Mouse (Mus musculus) kidney, adult 11 months (tissue): ENCODE measurements around the gene Inava.
A peak's percentile ranks its signal among the peaks of the same experiment; 100 is the strongest.

Source experiments
- DNase-seq: peaks from one replicate; pipeline ENCODE4 v3.0.0; 2022

The Inava gene

GRCm38 (mm10) chr1:136233892-136234594 is at the start of gene Inava:
Inava (minus strand) TSS chr1:136234264.
- no peak for DNase-seq

- DNase-seq, result no peak
Observed at GRCm38 (mm10) chr1:136277366-136277765, 43.3 kb upstream of the Inava start.

DNA sequence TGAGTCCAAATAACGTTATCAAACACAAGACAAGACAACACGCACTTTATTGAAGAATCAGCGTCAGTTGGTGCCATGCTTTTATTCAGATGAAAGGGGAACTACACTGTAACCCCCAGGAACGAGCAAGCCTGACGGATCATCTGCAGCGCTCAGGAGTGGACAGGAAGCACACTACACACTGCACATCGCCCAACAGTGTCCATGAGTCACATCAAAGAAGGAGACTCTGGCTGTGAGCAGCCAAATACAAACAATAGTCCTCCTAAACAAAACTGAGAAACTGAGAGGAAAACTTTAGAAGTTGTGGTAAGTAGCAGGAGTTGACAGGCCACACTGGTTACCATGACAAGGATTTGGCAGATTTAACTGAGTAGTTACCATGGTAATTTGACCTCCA is 34.2 kb upstream of the Inava start:
- DNase-seq, result no peak

GRCm38 (mm10) chr1:136266127-136266526 is 32.1 kb upstream of the Inava start:
- DNase-seq, result no peak

GRCm38 (mm10) chr1:136263355-136263754 is 29.3 kb upstream of the Inava start:
- no peak for DNase-seq

DNA sequence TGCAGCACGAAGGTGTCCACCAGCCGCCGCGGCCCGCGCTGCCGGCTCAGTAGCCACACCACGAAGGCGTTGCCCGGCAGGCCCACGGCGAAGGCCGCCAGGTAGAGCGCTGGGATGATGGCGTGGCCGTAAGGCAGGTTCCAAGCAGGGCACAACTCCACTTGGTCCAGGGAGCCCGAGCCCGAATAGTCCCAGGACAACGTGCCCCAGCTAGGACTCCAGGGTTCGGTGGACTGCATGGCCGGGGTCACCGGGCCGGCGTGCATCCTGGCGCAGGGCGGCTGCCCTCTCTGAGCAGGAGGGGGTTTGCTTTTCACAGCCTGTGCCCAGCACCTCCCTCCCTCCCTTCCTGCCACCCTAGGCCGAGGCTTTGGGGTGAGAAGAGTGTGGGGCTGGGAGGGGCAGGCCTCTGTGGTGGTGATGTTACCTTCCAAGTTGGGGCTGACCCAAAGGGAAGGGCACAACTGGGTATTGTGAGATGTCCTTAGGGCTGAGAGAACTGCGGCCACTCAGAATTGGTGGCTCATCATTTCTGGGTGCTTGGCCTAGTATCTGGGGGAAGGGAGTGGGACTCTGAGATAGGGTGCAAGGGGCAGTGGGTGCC is 26.7 kb upstream of the Inava start, which contains the start of gene Gpr25:
TSS of gene Gpr25 (minus strand) at position 239 of the 604 bp plus-strand sequence.
- no peak for DNase-seq

- peak; percentile 51 for DNase-seq
Observed at GRCm38 (mm10) chr1:136259893-136260634, 26.0 kb upstream of the Inava start.

GRCm38 (mm10) chr1:136259543-136259892 is 25.5 kb upstream of the Inava start:
- no peak for DNase-seq

DNA sequence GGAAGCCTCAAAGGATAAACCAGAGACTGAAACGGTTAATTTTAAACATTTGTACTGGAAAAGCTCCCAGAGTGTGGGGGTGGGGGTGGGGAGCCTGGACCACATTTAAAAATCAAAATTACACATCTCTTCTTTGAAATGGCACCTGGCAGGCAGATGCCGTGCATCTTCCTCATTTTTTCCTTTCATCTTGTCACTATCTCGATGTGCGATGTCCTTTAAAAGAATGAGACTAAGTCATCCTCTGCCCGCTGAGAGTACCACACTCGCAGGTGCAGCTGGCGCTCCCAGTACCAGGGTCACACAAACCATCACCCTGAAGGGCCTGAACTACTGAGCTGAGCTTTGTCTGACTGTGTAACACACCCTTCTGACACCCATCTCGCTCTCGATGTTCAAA is 24.4 kb upstream of the Inava start:
- no peak for DNase-seq

- DNase-seq, result no peak
Observed at GRCm38 (mm10) chr1:136255657-136256056, 21.6 kb upstream of the Inava start.

- DNase-seq, result no peak
Observed at GRCm38 (mm10) chr1:136255174-136255573, 21.1 kb upstream of the Inava start.

DNA sequence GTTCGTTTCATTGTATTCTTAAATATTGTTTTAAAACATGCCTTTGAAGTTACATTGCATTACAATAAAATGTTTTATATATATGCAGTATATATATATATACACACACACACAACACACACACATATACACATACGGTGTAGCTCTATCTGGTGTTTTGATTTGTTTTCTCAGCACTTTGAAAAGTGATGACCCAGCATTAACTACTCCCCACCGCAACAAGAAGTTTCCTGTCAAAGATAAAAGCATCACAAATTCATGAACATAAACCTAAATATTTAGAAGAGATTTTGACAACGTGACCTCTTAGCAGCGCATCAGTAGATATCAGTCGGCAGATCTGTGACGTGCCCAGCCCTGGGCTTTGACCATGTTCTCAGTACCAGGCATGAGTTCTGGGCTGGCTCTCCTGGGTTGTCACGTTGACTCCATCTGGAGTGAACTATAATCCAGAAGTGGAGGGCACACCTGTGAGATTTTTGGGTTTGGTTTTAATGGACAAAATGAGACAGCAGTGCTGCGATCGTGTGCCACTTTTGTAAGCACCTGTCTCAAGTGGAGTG is 20.5 kb upstream of the Inava start:
- no peak for DNase-seq

- DNase-seq, result no peak
Observed at GRCm38 (mm10) chr1:136253472-136253871, 19.4 kb upstream of the Inava start.

GRCm38 (mm10) chr1:136249662-136250061 is 15.6 kb upstream of the Inava start:
- no peak for DNase-seq

DNA sequence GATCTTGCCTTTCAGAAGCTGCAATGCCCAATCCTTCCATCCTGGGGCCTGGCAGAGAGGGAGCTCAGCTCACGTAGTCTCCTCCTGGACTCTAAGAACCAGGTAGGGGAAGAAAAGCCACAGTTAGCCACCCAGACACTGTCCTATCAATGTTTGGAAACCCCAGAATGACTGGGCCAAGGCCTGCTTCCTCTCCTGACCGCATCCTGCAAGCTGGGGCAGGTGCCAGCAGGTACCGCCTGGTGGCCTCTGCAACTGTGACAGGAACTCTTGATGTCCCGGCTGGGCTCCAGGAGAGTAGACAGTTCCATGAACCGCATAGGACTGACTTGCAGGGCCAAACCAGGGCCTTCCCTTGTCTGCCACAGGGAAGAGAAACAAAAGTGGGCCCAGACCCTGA is 13.3 kb upstream of the Inava start:
- no peak for DNase-seq

DNA sequence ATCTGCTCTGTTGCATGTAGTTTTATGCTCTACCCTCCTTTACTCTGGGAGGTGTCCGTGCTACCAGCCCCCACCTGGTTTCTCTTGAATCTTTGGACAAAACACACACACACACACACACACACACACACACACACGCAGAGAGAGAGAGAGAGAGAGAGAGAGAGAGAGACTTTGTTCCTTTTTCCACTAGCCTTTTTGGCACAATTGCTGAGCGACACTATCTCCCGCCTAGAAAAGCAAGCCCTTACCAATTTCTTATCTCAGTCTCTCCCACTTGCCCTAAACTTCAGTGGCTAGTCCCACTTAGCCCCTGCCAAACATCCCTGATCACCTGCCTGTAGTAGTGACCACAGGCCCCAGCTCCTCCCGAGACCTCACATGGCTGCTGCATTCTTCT is 10.4 kb upstream of the Inava start:
- DNase-seq, result no peak

DNA sequence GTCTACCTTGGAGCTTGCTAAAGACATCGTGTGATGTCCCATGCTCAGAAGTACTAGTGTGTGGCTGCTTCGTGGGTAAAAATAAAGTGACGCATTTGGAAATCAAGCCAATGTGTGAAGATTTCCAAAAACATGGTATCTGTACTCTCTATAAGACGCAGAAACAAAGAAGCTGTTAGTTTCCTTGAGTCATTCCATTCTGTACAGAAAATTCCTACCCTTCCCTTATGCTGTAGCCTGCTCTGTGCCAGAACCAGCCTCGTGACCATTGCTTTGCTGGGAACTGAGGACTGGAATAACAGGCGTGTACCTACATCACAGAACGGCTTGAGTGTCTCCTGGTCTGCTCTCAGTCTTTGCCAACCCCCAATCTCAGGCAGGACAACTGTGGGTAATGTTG is 7.7 kb upstream of the Inava start:
- no peak for DNase-seq

GRCm38 (mm10) chr1:136238495-136238894 is 4.4 kb upstream of the Inava start:
- DNase-seq, result no peak

DNA sequence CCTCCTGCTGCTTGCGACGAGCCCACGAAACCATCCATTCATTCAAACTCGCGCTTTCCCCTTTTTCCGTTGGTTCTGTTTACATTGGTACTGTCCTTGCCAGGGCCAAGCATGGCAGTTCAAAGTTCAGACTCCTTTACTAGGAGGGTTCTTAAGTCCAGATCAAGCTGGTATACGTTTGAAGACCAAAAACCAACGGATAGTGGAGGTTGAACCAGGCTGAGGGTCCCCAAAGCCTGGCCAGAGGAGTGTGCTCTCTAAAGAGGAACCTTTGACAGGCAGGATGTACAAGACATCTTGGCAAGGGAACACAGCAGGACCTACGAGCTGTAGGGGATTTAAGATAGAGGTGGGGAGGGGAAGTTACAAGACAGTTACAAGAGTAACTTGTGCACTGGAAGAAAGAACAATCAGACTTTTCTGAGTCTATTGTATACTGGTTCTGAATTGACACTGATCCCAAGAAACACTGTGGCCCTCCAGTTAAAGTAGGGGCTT is 580 bp upstream of the Inava start:
- no peak for DNase-seq

GRCm38 (mm10) chr1:136232986-136233790 is 876 bp downstream of the Inava start:
- no peak for DNase-seq

DNA sequence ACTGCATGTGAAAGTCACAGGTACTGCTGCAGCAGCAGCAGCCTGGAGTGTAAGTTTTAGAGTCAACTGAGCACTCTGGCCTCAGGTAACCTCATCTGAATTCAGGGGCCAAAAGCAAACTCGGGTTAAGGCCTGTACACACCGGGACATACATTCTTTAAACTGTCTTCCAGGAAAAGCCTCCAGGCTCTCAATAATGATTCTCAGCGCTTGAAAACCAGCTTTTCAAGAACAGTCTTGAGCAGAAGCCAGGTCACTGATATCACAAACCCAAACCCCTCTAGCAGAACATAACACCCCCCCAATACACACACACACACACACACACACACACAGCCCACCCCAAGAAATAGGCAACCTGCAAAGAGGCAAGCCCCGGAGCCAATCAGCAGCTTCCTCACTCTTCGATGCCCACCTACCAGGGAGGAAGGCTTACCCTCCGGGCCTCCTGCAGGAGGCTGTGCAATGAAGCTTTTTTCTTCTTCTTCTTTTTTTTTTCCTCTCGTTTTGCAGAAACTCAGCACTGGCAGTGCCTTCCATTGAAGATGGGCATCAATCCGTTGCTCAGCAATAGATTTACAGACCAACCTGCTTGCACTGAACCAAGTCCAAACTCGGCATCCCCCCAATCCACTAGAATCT is 1.7 kb downstream of the Inava start:
- DNase-seq, result no peak

DNA sequence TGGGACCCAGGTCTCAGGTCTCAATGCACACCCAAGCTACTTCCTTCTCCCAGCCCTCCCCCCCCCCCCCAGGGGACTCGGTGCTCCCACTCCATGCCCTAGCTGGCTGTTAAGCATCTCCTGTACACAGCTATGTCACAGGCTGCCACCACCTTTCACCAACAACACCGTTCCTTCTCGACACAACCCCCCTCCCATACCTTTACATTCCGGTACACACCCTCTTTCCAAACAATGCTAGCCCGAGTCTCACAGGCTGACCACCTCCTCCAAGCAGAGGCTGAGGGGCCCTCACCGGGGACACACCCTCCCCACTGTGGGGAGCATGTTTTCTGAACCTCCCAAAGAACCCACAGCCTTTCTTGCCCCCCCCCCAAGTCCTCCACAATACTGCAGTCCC is 2.5 kb downstream of the Inava start:
- no peak for DNase-seq
